Mouse (Mus musculus) brain, embryonic 14.5 days (tissue): ENCODE measurements at regions not wholly inside any gene's neighbourhood (a gene's known extent, or its start where the extent isn't known, plus 50 kb on each side); places are given as distances from the start of the nearest gene placed in this dataset.

Source experiments
- CTCF ChIP-seq: fragments of 200-500 bp; IDR thresholded peaks from 2 replicates; pipeline ENCODE4 v1.5.1; 2012; ENCODE audit warnings: inconsistent platforms, mild to moderate bottlenecking, moderate library complexity, borderline replicate concordance; ENCODE audit not compliant: insufficient read depth, insufficient read length; ENCODE audit errors: extremely low read depth
- POLR2A ChIP-seq: fragments of 200-500 bp; IDR thresholded peaks from 2 replicates; pipeline ENCODE4 v1.6.1; 2012; ENCODE audit warnings: mild to moderate bottlenecking, inconsistent platforms, borderline replicate concordance; ENCODE audit not compliant: poor library complexity, insufficient read depth, insufficient read length, severe bottlenecking; ENCODE audit errors: extremely low read depth

DNA sequence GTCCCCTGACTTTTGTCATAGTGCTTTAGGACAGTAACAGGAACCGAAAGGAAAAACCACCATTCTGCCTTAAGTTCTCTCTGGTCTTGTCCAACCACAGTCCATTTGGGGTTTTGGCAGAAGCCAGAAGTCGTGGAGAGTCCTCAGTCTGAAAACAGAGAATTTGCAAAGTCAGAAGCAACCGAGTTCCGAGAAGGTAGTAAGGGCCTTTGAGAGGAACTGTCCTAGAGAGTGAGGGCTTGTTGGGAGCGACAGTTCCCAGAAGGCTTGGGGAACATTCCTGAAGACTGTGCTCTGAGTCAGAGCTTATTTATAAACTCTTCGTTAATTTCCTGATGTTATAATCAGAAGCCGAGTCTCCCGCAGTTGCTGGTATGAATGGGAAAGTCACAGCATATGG lies 298.3 kb upstream of the Tbc1d5 start:
- TF ChIP-seq CTCF, result no peak
- TF ChIP-seq POLR2A, result no peak
